Comparison of ENCODE assay signal across 13 mouse cellular contexts in genomic region chr10:41744006-41744405, GRCm38 (mm10).
"Had no signal": no experiment of that assay in that cellular context is flagged by ENCODE, and none has a peak within 500 bp of the region (broad histone marks: within the 10 kb centered on the region; RNA-seq: fewer than 3 reads in every experiment).

No protein-coding gene starts in this region.

- DNase-seq: gastrocnemius, adult 2 months; gastrocnemius, postnatal 10 days; gastrocnemius, postnatal 25 days; heart, adult 2 months; heart, postnatal 4 days; kidney, adult 11 months; kidney, adult 2 months; kidney, adult 9 months; kidney, postnatal 14 days; kidney, postnatal 36 days; layer of hippocampus, adult 9-11 months; layer of hippocampus, postnatal 36 days; left cerebral cortex, postnatal 4 days had no signal
